Mouse (Mus musculus): ENCODE measurements around the gene Lama1.
"Not testable (repeated sequence)": the region's sequence is repeated elsewhere in the genome, so short reads cannot be mapped to it uniquely, and the experiment has no call there.

Lama1 gene

GRCm38 (mm10) chr17:67715466-67715865 is 18.4 kb downstream of the Lama1 start:
- no peak for DNase-seq (ENCODE audit: low spot score in 2 of 2)

GRCm38 (mm10) chr17:67722055-67722454 is 25.0 kb downstream of the Lama1 start:
- no peak for DNase-seq (ENCODE audit: low spot score in 2 of 2)

GRCm38 (mm10) chr17:67722578-67722977 is 25.5 kb downstream of the Lama1 start:
- DNase-seq (ENCODE audit: low spot score in 2 of 2) = no peak

- DNase-seq (ENCODE audit: low spot score in 2 of 2) = no peak
Measured at GRCm38 (mm10) chr17:67723175-67724067, 26.4 kb downstream of the Lama1 start.

GRCm38 (mm10) chr17:67726601-67727000 is 29.5 kb downstream of the Lama1 start:
- DNase-seq (ENCODE audit: low spot score in 2 of 2) = no peak

GRCm38 (mm10) chr17:67728751-67729150 is 31.7 kb downstream of the Lama1 start:
- no peak for DNase-seq (ENCODE audit: low spot score in 2 of 2)

GRCm38 (mm10) chr17:67731096-67731495 is 34.0 kb downstream of the Lama1 start:
- no peak for DNase-seq (ENCODE audit: low spot score in 2 of 2)

- no peak for DNase-seq (ENCODE audit: low spot score in 2 of 2)
Measured at GRCm38 (mm10) chr17:67731964-67732363, 34.9 kb downstream of the Lama1 start.

- peak in 1 of 2 experiments; percentile 28 for DNase-seq (ENCODE audit: low spot score in 2 of 2)
Measured at GRCm38 (mm10) chr17:67733516-67733915, 36.5 kb downstream of the Lama1 start.

GRCm38 (mm10) chr17:67735722-67736121 is 38.7 kb downstream of the Lama1 start:
- no peak for DNase-seq (ENCODE audit: low spot score in 2 of 2)

- DNase-seq (ENCODE audit: low spot score in 2 of 2) = not testable (repeated sequence)
Measured at GRCm38 (mm10) chr17:67741229-67741628, 44.2 kb downstream of the Lama1 start.

GRCm38 (mm10) chr17:67764167-67764871 is 67.3 kb downstream of the Lama1 start:
- no peak for DNase-seq (ENCODE audit: low spot score in 2 of 2)

GRCm38 (mm10) chr17:67773608-67774007 is 76.5 kb downstream of the Lama1 start:
- no peak for DNase-seq (ENCODE audit: low spot score in 2 of 2)

- DNase-seq (ENCODE audit: low spot score in 2 of 2) = no peak
Measured at GRCm38 (mm10) chr17:67776764-67777163, 79.7 kb downstream of the Lama1 start.

- no peak for DNase-seq (ENCODE audit: low spot score in 2 of 2)
Measured at GRCm38 (mm10) chr17:67779812-67780211, 82.8 kb downstream of the Lama1 start.

- DNase-seq (ENCODE audit: low spot score in 2 of 2) = no peak
Measured at GRCm38 (mm10) chr17:67791091-67791490, 94.0 kb downstream of the Lama1 start.

- peak in 1 of 2 experiments; percentile 55 for DNase-seq (ENCODE audit: low spot score in 2 of 2)
Measured at GRCm38 (mm10) chr17:67809171-67809570, 112.1 kb downstream of the Lama1 start.

GRCm38 (mm10) chr17:67813666-67814065 is 116.6 kb downstream of the Lama1 start:
- DNase-seq (ENCODE audit: low spot score in 2 of 2) = peak in 1 of 2 experiments; percentile 39

- peak in 1 of 2 experiments; percentile 57 for DNase-seq (ENCODE audit: low spot score in 2 of 2)
Measured at GRCm38 (mm10) chr17:67815720-67816119, 118.7 kb downstream of the Lama1 start.

- peak in 1 of 2 experiments; percentile 53 for DNase-seq (ENCODE audit: low spot score in 2 of 2)
Measured at GRCm38 (mm10) chr17:67816916-67817315, 119.9 kb downstream of the Lama1 start.

- DNase-seq (ENCODE audit: low spot score in 2 of 2) = peak in 1 of 2 experiments; percentile 57
Measured at GRCm38 (mm10) chr17:67827431-67827830, 130.4 kb downstream of the Lama1 start.

- peak in 1 of 2 experiments; percentile 55 for DNase-seq (ENCODE audit: low spot score in 2 of 2)
Measured at GRCm38 (mm10) chr17:67836146-67836895, 139.3 kb downstream of the Lama1 start.

Data from urinary bladder, postnatal 4 days (tissue).